Mouse (Mus musculus): ENCODE data around the gene Man1c1.

Man1c1 gene

DNA sequence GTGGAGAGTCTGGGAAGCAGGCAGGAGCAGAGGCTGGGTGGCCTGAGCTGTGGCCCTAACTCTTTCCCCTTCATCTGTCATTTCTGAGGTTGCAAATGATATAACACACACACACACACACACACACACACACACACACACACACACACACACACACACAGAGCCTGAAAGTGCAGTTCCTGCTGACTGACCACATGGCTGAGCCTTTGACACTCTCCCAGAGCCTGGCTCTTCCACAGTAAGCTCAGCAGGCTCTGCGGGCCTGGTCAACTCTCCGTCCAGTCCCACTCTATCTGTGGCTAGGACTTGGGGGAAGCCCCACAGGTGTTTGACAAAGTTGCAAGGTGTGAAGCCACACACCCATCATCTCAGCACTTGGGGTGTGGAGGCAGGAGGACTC is 126.8 kb downstream of the Man1c1 start:
- no peak for DNase-seq

- DNase-seq, result no peak
These were observed 128.6 kb downstream of the Man1c1 start for GRCm38 (mm10) chr4:134575486-134575885.

GRCm38 (mm10) chr4:134572449-134573300 is 131.4 kb downstream of the Man1c1 start:
- DNase-seq, result no peak

DNA sequence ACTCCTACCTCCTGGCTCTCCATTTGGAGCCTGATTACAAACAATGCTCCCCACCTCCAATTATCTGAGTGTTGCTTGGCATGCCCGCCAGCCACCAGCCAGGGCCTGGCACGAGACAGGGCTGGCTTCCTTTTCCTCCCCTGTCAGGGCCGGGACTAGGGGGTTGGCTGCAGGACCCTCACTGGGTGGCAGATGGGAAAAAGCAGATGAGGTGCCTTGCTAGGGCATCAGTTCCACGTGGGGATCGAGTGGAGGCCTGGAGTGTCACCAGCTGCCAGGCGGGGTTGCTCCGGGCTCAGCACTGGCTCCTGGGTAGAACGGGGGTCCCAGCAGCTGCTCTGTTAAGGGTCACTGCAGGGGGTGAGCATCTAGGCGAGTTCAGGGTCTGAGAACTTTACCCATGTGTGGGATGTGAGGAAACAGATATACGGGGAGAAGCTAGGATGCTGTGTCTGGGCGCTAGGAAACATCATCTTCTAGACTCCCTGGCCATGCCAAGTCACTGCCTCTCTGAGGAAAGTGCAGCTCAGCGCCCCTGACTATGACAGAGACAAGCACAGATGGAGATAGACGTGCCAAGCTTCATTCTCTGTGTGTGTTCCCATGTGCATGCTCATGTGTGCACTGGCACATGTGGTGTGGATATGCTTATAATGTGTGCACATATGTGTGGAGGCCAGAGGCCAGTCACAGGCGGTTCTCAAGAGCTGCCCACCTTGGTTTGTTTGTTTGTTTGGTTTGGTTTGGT is 133.2 kb downstream of the Man1c1 start:
- DNase-seq, result no peak

GRCm38 (mm10) chr4:134569831-134570230 is 134.3 kb downstream of the Man1c1 start:
- DNase-seq, result no peak

DNA sequence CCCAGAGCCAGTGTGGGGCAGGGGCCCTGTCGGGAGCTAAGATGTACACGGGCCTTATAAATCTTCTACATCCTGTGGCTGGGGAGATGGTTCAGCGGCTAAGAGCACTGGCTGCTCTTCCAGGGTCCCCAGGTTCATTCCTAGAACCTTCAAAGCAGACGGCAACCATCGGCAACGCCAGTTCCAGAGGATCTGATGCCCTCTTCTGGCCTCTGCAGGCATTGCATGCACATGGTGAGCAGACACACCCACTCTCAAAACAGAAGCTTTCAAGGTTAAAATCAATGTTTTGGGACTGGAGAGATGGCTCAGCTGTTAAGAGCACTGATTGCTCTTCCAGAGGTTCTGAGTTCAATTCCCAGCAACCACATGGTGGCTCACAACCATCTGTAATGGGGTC is 134.9 kb downstream of the Man1c1 start:
- no peak for DNase-seq

DNA sequence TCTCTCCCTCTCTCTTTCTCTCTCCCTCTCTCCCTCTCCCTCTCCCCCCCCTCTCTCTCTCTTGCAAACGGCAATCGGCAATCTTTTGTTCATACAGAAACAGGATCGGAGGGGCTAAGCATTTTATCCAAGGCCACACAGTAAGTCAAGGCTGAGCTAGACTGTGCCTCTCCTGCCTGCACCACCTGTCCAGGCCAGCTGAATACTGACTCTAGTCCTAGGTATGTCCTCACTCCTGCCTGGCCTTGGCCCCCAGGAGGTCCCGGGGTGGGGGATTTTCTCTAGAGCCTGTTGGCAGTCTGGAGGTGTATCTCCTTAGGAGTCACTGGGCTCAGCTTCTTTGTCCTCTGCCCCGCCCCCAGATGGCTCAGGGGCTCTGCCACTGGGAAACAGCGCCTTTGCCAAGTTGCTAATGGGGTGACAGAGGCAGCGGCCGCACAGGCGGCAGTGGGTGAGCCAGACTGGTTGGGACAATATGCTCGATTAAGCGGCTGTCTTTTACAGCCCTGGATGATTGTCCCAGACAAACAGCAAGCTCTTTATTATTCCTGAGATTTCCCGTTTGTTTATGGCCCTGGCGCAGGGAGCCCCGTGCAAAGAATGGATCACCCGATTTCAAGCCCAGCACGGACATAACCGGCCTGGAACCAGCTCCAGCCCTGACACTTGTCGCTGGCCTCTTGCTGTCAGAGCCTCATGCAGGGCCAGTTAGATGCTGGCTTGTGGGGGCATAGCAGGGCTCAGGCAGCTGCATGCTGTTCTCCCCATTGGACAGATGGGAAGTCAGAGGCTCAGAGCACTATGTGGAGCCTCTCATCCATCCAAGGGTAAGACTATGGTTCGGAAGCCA is 136.5 kb downstream of the Man1c1 start:
- no peak for DNase-seq

- no peak for DNase-seq
These were observed 140.0 kb downstream of the Man1c1 start for GRCm38 (mm10) chr4:134564093-134564492.

- DNase-seq, result no peak
These were observed 140.5 kb downstream of the Man1c1 start for GRCm38 (mm10) chr4:134563624-134564023.

GRCm38 (mm10) chr4:134562014-134562413 is 142.1 kb downstream of the Man1c1 start:
- DNase-seq, result no peak

DNA sequence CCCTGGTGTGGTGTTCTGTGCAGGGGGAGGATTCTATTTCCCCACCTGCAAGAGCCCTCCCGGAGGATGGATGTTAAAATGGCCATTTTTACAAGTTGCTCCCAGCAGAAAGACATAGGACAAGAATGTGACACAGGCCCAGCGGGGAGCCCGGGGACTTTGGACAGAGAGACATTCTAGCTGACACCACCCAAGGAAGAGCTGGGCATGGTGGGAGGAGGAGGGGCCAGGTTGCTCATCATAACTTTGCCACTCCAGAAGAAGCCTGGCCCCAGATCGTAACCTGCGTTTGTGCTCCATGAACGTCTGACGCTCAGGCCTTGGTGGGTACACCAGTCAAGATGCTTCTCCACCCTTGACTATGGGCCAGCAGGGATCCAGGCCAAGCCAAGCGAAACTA is 143.4 kb downstream of the Man1c1 start:
- DNase-seq, result no peak

GRCm38 (mm10) chr4:134559154-134559553 is 144.9 kb downstream of the Man1c1 start:
- no peak for DNase-seq

GRCm38 (mm10) chr4:134558570-134559113 is 145.4 kb downstream of the Man1c1 start:
- peak; percentile 33 to 52 for DNase-seq

DNA sequence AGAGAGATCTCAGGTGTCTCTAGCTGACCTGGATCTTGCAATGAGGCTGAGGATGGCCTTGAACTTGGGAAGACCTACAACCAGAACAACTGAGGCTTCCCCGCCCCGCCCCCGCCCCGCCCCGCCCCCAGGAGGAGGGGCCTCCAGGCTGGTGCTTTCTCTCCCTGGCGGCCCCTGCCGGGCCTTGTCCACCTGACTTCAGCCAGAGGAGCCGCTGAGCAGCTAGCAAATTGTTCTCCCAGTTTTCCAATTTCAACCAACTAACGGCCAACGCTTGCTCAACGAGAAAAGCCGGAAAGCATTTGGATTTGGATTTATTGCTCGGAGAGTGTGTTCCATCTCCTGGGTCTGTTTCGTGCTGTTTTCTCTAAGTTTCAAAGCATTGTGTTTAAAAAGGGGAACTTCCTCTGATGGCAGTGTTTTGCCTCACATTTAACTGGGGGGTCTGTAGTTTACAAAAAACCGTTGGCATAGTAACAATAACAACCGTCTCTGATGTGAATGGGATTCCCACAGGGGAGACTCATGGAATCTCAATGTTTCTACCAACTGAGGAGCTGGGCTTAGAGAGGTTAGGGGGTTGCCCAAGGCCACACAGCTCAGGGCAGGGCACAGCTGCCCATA is 146.4 kb downstream of the Man1c1 start:
- no peak for DNase-seq

- DNase-seq, result no peak
These were observed 148.0 kb downstream of the Man1c1 start for GRCm38 (mm10) chr4:134555956-134556580.

- DNase-seq, result no peak
These were observed 150.5 kb downstream of the Man1c1 start for GRCm38 (mm10) chr4:134553631-134554030.

- no peak for DNase-seq
These were observed 152.4 kb downstream of the Man1c1 start, which contains the start of gene Selenon for GRCm38 (mm10) chr4:134551494-134552316. Selenon (minus strand) TSS chr4:134552166.

DNA sequence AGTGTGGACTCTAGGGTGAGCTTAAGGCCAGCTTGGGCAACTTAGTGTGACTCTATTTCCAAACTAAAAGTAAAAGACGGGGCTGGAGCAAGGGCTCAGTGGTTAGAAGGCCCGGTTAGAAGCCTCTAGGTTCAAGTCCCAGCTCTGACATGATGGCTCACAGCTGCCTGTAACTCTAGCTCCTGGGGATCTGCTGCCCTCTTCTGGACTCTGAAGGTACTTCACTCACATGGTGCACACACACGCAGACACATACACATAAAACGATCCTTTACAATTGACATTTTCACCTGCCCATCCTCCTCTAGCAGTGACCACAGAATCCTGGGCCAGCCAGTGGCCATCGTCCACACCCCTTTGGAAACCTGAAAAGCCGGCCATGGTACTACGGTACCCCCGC is 154.2 kb downstream of the Man1c1 start:
- no peak for DNase-seq

DNA sequence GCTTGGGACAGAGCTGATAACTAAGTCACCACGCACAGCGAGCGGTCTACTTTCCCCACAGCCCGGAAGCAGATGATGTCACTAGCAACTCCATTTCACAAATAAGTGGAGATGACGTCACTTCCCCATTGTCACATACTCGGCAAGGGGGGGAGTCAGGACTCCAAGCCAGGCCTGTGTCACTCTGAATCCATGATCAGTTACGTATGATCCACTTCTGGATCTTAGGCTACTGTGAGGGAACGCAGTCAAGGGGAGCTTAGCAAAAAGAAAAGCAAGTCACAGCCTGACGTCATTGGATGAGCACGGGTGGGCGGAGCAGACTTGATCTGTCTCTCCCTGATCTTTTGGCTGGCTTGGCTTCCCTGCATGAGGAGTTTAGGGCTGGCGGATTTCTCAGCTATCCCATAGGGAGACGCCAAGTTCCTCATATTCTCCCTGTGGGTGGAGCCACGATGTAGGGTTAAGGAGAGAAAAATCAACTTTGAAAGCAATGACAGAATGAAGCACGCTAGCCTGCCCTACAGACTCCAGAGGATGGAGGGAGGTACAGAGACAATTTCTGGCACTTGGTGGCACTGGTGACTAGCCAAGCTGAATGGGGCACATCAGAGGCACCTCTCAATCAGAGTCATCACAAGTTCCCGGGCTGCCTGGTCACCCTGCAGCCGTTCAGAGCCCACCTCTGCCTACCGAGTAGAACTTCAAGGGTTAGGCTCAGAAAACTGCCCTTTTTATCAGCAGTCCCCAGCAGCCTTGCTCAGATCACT is 155.7 kb downstream of the Man1c1 start:
- DNase-seq, result no peak
